Mouse (Mus musculus) cerebellum, adult 11 months (tissue): ENCODE results near the gene Cd72.

Experiments
- DNase-seq: peaks from one replicate; pipeline ENCODE4 v3.0.0; 2022

Cd72 gene

GRCm38 (mm10) chr4:43425648-43426380 lies 28.6 kb downstream of the Cd72 start:
- no peak for DNase-seq

DNA sequence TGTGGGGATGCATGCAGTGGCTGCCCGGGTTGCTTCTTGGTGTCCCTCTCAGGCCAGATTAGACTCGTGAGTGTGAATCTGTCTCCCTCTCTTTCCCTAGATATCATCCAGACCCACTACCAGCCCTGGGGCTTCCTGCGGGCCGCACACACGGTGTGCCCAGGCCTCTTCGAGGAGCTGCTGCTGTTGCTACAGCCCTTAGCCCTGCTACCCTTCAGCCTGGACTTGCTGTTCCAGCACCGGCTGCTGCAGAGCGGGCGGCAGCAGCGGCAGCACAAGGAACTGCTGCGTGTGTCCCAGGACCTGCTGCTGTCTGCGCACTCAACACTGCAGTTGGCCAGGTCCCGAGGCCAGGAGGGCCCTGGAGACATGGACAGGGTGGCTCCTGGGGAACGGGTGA lies 29.2 kb downstream of the Cd72 start:
- no peak for DNase-seq

DNA sequence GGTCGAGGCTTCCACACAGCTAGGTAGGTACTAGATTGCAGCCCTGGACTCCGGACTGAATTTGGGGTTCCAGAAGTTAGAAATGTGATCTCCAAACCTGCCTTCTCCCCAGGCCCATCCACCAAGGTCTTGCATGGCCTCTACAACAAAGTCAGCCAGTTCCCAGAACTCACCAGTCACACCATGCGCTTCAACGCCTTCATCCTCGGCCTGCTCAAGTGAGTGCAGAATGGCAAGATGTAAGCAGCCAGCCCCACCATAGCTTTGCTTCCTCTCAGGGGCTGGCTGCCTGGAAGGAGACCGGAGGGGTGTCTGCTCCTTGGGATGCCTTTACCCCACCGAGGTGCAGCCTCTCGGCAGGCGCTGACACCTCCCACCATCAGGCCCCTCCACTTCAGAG lies 30.4 kb downstream of the Cd72 start:
- DNase-seq = no peak

DNA sequence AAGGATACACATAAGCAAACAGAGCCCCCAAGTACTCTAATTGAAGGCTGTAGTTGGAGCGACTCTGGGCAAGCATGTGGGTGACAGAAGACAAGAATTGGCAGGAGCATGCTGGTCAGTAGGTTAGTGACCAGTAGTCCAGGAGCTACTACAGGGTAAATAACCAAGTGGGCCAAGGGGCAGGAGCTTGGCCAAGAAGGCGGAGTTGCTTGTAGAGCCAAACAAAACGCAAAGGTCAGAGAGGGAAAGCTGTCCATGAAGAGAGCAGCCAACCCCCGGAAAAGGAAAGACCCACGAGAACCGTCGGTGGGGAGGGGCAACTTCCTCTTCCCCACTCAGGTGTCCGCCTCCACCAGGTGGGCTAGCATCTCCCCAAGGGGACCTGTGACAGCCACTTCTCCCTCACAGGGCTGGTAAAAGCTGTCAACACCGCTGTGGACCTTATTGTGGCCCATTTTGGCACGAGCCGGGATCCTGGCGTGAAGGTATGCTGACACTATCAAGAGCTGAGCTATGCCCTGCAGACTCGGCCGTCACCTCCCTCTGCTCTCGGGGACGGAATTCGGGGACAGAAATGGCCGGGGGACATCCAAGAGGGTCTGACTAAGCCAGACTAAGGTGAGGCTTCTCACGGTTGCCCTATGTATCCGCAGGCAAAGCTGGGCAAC lies 31.0 kb downstream of the Cd72 start:
- DNase-seq = no peak

GRCm38 (mm10) chr4:43421632-43422240 lies 32.7 kb downstream of the Cd72 start:
- DNase-seq = no peak

GRCm38 (mm10) chr4:43420305-43420704 lies 34.1 kb downstream of the Cd72 start:
- peak; percentile 59 for DNase-seq

DNA sequence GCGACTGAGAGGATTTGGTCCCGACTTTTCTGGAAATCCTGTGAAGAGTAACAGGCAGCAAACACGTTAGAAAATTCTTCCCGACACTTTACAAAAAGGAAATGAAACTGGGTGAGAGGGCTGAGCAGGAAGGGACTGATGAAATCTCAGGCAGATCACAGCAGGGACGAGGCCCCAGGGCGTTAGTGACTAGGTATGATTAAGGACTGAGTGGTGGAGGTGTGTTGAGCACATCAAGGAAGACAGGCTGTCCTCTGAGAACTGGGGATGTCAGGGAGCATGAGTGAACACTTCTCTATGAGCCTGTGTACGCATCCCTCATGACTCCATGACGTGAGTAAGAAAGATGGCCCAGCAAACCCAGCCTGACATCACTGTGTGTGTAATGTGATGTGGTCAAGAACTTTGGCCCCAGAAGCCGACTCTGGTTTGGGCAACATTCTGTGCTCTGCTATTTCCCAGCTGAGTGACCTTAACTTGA lies 34.6 kb downstream of the Cd72 start:
- DNase-seq = no peak

- DNase-seq = no peak
Measured at GRCm38 (mm10) chr4:43418973-43419656, 35.3 kb downstream of the Cd72 start.

- no peak for DNase-seq
Measured at GRCm38 (mm10) chr4:43418450-43418849, 36.0 kb downstream of the Cd72 start.

DNA sequence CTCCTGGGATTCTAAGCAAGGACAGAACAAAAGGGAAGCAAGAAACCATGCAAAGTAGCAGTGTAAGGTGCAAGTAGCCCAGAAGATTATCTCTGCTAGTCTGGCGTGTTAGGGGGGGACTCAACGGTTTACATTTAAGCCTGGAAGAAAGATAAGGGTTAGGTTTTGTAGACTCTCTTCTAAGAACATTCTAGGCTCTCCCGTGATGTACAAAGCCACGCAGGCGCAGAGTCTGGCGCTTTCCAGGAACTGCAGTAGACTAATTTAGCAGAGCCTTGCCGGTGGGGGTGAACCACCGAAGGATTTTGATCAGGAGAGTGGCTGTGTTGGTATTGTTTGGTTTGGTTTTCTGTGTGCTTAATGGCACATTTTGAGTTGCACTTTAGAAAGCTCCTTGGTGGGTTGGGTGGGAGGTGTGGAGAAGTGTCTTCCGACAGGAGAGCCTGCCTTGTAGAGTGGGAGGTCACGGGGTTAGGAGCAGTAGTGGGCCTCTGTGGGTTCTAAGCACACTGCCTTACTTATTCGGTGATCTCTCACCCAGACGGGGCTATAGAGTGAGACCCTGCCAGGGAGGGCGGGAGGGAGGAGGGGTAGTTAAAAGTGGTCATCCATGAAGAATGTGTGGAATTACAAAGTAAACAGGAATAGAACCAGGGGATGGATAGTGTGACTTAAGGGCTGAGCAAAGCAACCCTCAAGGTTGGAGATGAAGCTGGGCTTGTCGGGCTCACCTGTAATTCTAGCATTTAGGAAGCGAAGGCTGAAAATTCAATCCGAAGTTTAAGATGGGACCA lies 37.0 kb downstream of the Cd72 start:
- no peak for DNase-seq

DNA sequence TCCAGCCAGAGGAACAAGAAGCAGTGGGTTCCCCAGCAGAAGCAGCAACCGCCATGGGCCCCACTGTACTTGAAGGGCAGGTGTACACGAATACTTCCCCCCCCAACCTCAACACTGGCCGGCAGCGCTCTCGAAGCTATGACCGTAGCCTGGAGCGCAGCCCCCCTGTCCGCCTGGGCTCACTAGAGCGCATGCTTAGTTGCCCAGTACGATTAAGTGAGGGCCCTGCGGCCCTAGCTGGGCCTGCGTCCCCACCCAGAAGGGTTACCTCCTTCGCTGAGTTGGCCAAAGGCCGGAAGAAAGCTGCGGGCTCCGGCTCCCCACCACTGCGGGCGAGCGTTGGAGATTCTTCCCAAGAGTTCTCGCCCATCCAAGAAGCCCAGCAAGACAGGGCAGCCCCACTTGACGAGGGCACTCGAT lies 38.3 kb downstream of the Cd72 start:
- no peak for DNase-seq

DNA sequence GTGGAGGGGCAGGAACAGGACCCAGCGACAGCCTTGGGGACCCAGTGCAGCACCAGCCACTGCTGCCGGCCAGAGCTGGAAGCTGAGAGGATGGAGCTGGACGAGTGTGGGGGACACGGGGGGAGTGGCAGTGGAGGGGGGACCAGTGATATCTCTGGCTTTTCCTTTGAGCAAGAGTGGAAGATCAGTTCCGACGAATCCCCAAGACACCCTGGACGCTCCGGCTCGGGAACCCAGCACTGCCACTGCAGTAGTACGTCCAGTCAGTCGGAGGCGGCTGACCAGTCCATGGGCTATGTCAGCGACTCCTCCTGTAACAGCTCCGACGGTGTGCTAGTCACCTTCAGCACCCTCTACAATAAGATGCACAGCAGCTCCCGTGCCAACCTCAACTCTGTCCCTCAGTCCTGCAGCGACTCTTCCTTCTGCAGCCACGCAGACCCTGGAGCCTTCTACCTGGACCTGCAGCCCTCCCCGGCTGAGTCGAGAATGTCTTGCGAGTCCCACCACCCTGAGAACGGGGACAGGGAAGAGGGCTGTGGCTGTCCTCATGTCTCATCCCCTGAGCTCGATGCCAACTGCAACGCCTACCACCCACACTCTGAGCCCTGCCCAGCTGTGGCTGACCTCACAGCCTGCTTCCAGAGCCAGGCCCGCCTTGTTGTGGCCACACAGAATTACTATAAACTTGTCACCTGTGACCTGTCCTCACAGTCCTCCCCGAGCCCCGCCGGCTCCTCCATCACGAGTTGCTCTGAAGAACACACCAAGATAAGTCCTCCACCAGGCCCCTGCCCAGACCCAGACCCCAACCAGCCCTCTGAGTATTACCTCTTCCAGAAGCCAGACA lies 39.0 kb downstream of the Cd72 start:
- DNase-seq = no peak

DNA sequence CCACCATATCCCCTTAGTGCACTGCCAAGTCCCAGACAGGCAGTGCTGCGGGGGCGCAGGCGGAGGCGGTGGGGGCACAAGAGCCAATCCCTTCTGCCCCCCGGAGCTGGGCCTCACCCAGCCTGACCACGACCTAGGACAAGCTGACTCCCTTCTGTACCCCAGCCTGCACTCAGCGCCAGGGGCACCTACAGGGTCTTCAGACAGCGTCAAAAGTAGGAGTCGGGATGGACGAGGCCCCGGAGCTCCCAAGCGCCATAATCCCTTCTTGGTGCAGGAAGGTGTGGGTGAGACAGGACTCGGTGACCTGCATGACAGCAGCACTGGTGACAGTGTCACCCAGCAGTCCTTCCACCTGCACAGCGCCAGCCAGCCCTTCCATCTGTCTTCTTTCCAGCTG lies 39.7 kb downstream of the Cd72 start:
- DNase-seq = no peak

- no peak for DNase-seq
Measured at GRCm38 (mm10) chr4:43407071-43407920, 47.1 kb downstream of the Cd72 start.

- no peak for DNase-seq
Measured at GRCm38 (mm10) chr4:43406162-43406971, 48.1 kb downstream of the Cd72 start.

- no peak for DNase-seq
Measured at GRCm38 (mm10) chr4:43404697-43405096, 49.7 kb downstream of the Cd72 start.

GRCm38 (mm10) chr4:43402212-43402611 lies 52.2 kb downstream of the Cd72 start:
- DNase-seq = no peak

- DNase-seq = no peak
Measured at GRCm38 (mm10) chr4:43401486-43401885, 52.9 kb downstream of the Cd72 start.

DNA sequence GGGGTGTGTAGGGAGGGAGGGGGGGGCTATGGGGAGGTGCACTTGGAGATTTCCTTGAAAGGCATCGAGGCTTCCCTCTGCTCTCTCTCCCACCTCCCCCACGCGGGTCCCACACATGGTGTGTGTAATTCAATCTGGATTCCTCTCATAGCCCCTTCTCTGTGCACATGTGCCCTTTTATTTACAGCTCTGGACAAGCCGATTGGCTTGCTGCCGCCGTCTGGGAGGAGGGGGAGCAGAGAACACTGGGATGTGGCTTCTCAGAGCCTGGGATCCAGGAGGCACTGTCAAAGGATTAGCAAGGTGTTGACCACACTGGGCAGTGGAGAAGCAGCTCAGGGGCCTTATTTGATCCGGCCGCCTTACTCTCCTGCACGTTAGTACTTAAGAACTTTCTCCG lies 53.5 kb downstream of the Cd72 start:
- no peak for DNase-seq
